Mouse (Mus musculus): ENCODE results near the gene Msl1.

DNA sequence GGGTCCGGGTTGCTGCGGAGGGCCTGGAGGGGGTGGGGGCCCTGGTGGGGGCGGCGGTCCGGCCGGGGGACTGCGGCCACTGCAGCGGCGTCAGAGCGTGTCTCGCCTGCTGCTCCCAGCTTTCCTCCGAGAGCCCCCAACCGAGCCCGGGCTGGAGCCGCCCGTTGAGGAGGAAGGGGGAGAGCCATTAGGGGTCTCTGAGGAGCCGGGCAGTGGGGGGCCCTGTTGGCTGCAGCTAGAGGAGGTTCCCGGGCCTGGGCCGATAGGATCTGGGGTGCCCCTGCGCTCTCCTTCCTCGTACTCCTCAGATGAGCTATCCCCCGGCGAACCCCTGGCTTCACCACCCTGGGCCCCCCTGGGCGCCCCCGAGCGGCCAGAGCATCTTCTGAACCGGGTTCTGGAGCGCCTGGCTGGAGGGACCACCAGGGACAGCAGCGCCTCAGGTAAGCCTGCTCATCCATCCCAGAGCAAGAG, 42.0 kb downstream of the Msl1 start:
- TF ChIP-seq POLR2A (IDR thresholded peaks at IDR 0.05; ENCODE audit: borderline replicate concordance, extremely low read depth, low read depth, low read length) (no peak), CTCF (IDR thresholded peaks at IDR 0.05; ENCODE audit: insufficient read depth, low read length) (no peak)
